Mouse (Mus musculus): ENCODE data around the gene Pard6a. TPM values are rescaled to one million over a fixed set of nuclear protein-coding genes. Genes with fewer than 3 reads are reported as not detected.

The Pard6a gene
- polyA plus RNA-seq, 1 experiment from 2014 or later, result 12.0 TPM

GRCm38 (mm10) chr8:105725726-105726125, 24.8 kb downstream of the Pard6a start:
- no peak overlapping the region for H3K4me3 ChIP-seq (ENCODE audit: low read length)
- no peak for ATAC-seq
- H3K36me3 ChIP-seq (ENCODE audit: control insufficient read depth, insufficient read depth, low read length), result no peaks in the 10 kb centered on the region
- no peaks in the 10 kb centered on the region for H3K27me3 ChIP-seq (replicated peaks; ENCODE audit: control insufficient read depth, insufficient read depth, low read length)
- H3K4me1 ChIP-seq (ENCODE audit: control insufficient read depth, insufficient read depth, low read length), result no peaks in the 10 kb centered on the region
- H3K9ac ChIP-seq (ENCODE audit: low read depth, low read length), result no peak overlapping the region
- H3K27ac ChIP-seq (ENCODE audit: low read length), result no peak overlapping the region
- 66% methylated on average over 5 of the region's 5 CpGs for WGBS
- no peak overlapping the region for H3K4me2 ChIP-seq (ENCODE audit: low read depth, low read length)
- H3K9me3 ChIP-seq (ENCODE audit: control insufficient read depth, low read length), result no peaks in the 10 kb centered on the region

GRCm38 (mm10) chr8:105727397-105728124, 26.6 kb downstream of the Pard6a start:
- Histone ChIP-seq H3K36me3 (ENCODE audit: control insufficient read depth, insufficient read depth, low read length) (no peaks in the 10 kb centered on the region), H3K4me2 (ENCODE audit: low read depth, low read length) (no peak overlapping the region), H3K9ac (ENCODE audit: low read depth, low read length) (no peak overlapping the region), H3K4me3 (ENCODE audit: low read length) (no peak overlapping the region), H3K27ac (ENCODE audit: low read length) (no peak overlapping the region), H3K4me1 (ENCODE audit: control insufficient read depth, insufficient read depth, low read length) (no peaks in the 10 kb centered on the region), H3K27me3 (replicated peaks; ENCODE audit: control insufficient read depth, insufficient read depth, low read length) (no peaks in the 10 kb centered on the region), H3K9me3 (ENCODE audit: control insufficient read depth, low read length) (no peaks in the 10 kb centered on the region)
- 82% methylated on average over 18 of the region's 18 CpGs for WGBS
- peak; percentile 63 for ATAC-seq

GRCm38 (mm10) chr8:105732186-105732585, 31.2 kb downstream of the Pard6a start:
- ATAC-seq, result no peak
- H3K27me3 ChIP-seq (replicated peaks; ENCODE audit: control insufficient read depth, insufficient read depth, low read length), result no peaks in the 10 kb centered on the region
- H3K36me3 ChIP-seq (ENCODE audit: control insufficient read depth, insufficient read depth, low read length), result no peaks in the 10 kb centered on the region
- no peak overlapping the region for H3K4me3 ChIP-seq (ENCODE audit: low read length)
- no peak overlapping the region for H3K9ac ChIP-seq (ENCODE audit: low read depth, low read length)
- no peaks in the 10 kb centered on the region for H3K4me1 ChIP-seq (ENCODE audit: control insufficient read depth, insufficient read depth, low read length)
- no peak overlapping the region for H3K4me2 ChIP-seq (ENCODE audit: low read depth, low read length)
- H3K9me3 ChIP-seq (ENCODE audit: control insufficient read depth, low read length), result no peaks in the 10 kb centered on the region
- no peak overlapping the region for H3K27ac ChIP-seq (ENCODE audit: low read length)
- 87% methylated on average over 5 of the region's 5 CpGs for WGBS

GRCm38 (mm10) chr8:105739216-105739615, 38.3 kb downstream of the Pard6a start:
- ATAC-seq, result no peak
- Histone ChIP-seq H3K27ac (ENCODE audit: low read length) (no peak overlapping the region), H3K9ac (ENCODE audit: low read depth, low read length) (no peak overlapping the region), H3K4me1 (ENCODE audit: control insufficient read depth, insufficient read depth, low read length) (peaks cover 5% of the 10 kb centered on the region; the same call in 1 of the 2 replicates), H3K4me2 (ENCODE audit: low read depth, low read length) (no peak overlapping the region), H3K4me3 (ENCODE audit: low read length) (no peak overlapping the region), H3K9me3 (ENCODE audit: control insufficient read depth, low read length) (no peaks in the 10 kb centered on the region), H3K27me3 (replicated peaks; ENCODE audit: control insufficient read depth, insufficient read depth, low read length) (no peaks in the 10 kb centered on the region), H3K36me3 (ENCODE audit: control insufficient read depth, insufficient read depth, low read length) (no peaks in the 10 kb centered on the region)
- WGBS, result 89% methylated on average over 5 of the region's 5 CpGs

GRCm38 (mm10) chr8:105743301-105743700, 42.4 kb downstream of the Pard6a start:
- Histone ChIP-seq H3K36me3 (ENCODE audit: control insufficient read depth, insufficient read depth, low read length) (no peaks in the 10 kb centered on the region), H3K4me3 (ENCODE audit: low read length) (no peak overlapping the region), H3K9ac (ENCODE audit: low read depth, low read length) (no peak overlapping the region), H3K27me3 (replicated peaks; ENCODE audit: control insufficient read depth, insufficient read depth, low read length) (no peaks in the 10 kb centered on the region), H3K4me1 (ENCODE audit: control insufficient read depth, insufficient read depth, low read length) (peaks cover 7% of the 10 kb centered on the region; the same call in 1 of the 2 replicates), H3K27ac (ENCODE audit: low read length) (no peak overlapping the region), H3K9me3 (ENCODE audit: control insufficient read depth, low read length) (no peaks in the 10 kb centered on the region), H3K4me2 (ENCODE audit: low read depth, low read length) (no peak overlapping the region)
- ATAC-seq, result no peak
- 82% methylated on average over 4 of the region's 4 CpGs for WGBS

GRCm38 (mm10) chr8:105750606-105751005, 49.7 kb downstream of the Pard6a start:
- peak; percentile 61; the same call in 1 of the 2 replicates for ATAC-seq
- Histone ChIP-seq H3K27ac (ENCODE audit: low read length) (0 out of 2 replicates have a peak overlapping the region, but pooled peaks have one; percentile 12), H3K36me3 (ENCODE audit: control insufficient read depth, insufficient read depth, low read length) (no peaks in the 10 kb centered on the region), H3K4me1 (ENCODE audit: control insufficient read depth, insufficient read depth, low read length) (peaks cover 14% of the 10 kb centered on the region), H3K27me3 (replicated peaks; ENCODE audit: control insufficient read depth, insufficient read depth, low read length) (0 out of 2 replicates have a peak, but pooled peaks cover 3% of the 10 kb centered on the region), H3K4me3 (ENCODE audit: low read length) (no peak overlapping the region), H3K4me2 (ENCODE audit: low read depth, low read length) (0 out of 2 replicates have a peak overlapping the region, but pooled peaks have one; percentile 2), H3K9ac (ENCODE audit: low read depth, low read length) (no peak overlapping the region), H3K9me3 (ENCODE audit: control insufficient read depth, low read length) (no peaks in the 10 kb centered on the region)
- 13% methylated on average over 11 of the region's 11 CpGs for WGBS

Other genes with a start within 250 kb of the Pard6a start
- gene Tppp3, start 229.6 kb upstream of the Pard6a start, polyA plus RNA-seq (2015; fragmentation: Nextera tagmentation; extraction: Ambion mirVana), result 41.9 and 42.3 TPM in 2 replicates
- 17.5 and 18.5 TPM in 2 replicates for gene Zdhhc1, start 204.2 kb upstream of the Pard6a start, polyA plus RNA-seq (2015; fragmentation: Nextera tagmentation; extraction: Ambion mirVana)
- 1.9 and 2.3 TPM in 2 replicates for gene Hsd11b2, start 182.4 kb upstream of the Pard6a start, polyA plus RNA-seq (2015; fragmentation: Nextera tagmentation; extraction: Ambion mirVana)
- 115 and 125 TPM in 2 replicates for gene Atp6v0d1, start 135.1 kb upstream of the Pard6a start, polyA plus RNA-seq (2015; fragmentation: Nextera tagmentation; extraction: Ambion mirVana)
- gene Ripor1, start 95.9 kb upstream of the Pard6a start, polyA plus RNA-seq (2015; fragmentation: Nextera tagmentation; extraction: Ambion mirVana), result 17.1 and 17.8 TPM in 2 replicates
- 73.7 and 86.4 TPM in 2 replicates for gene Ctcf, start 64.6 kb upstream of the Pard6a start, polyA plus RNA-seq (2015; fragmentation: Nextera tagmentation; extraction: Ambion mirVana)
- gene Agrp, start 63.8 kb upstream of the Pard6a start, polyA plus RNA-seq (2015; fragmentation: Nextera tagmentation; extraction: Ambion mirVana), result 0.66 and 0.92 TPM in 2 replicates
- 0.64 and 0.79 TPM in 2 replicates for gene Carmil2, start 14.9 kb upstream of the Pard6a start, polyA plus RNA-seq (2015; fragmentation: Nextera tagmentation; extraction: Ambion mirVana)
- 53.0 and 55.0 TPM in 2 replicates for gene Acd, start within 50 bp of the Pard6a start, polyA plus RNA-seq (2015; fragmentation: Nextera tagmentation; extraction: Ambion mirVana)
- not detected in 2 replicates for gene 4933405L10Rik, start 6.5 kb downstream of the Pard6a start, polyA plus RNA-seq (2015; fragmentation: Nextera tagmentation; extraction: Ambion mirVana)
- 11.2 and 13.6 TPM in 2 replicates for gene Enkd1, start 7.1 kb downstream of the Pard6a start, polyA plus RNA-seq (2015; fragmentation: Nextera tagmentation; extraction: Ambion mirVana)
- 8.7 and 10.9 TPM in 2 replicates for gene Gfod2, start 57.5 kb downstream of the Pard6a start, polyA plus RNA-seq (2015; fragmentation: Nextera tagmentation; extraction: Ambion mirVana)
- 7.1 and 8.2 TPM in 2 replicates for gene Ranbp10, start 126.2 kb downstream of the Pard6a start, polyA plus RNA-seq (2015; fragmentation: Nextera tagmentation; extraction: Ambion mirVana)
- not detected in 2 replicates for gene Tsnaxip1, start 126.6 kb downstream of the Pard6a start, polyA plus RNA-seq (2015; fragmentation: Nextera tagmentation; extraction: Ambion mirVana)
- 25.5 and 28.9 TPM in 2 replicates for gene Cenpt, start 152.1 kb downstream of the Pard6a start, polyA plus RNA-seq (2015; fragmentation: Nextera tagmentation; extraction: Ambion mirVana)
- gene Thap11, start 154.0 kb downstream of the Pard6a start, polyA plus RNA-seq (2015; fragmentation: Nextera tagmentation; extraction: Ambion mirVana), result 49.4 and 49.6 TPM in 2 replicates
- 165 and 207 TPM in 2 replicates for gene Nutf2, start 159.4 kb downstream of the Pard6a start, polyA plus RNA-seq (2015; fragmentation: Nextera tagmentation; extraction: Ambion mirVana)
- 31.6 and 34.9 TPM in 2 replicates for gene Edc4, start 179.7 kb downstream of the Pard6a start, polyA plus RNA-seq (2015; fragmentation: Nextera tagmentation; extraction: Ambion mirVana)
- 0.29 and 0.33 TPM in 2 replicates for gene Nrn1l, start 192.4 kb downstream of the Pard6a start, polyA plus RNA-seq (2015; fragmentation: Nextera tagmentation; extraction: Ambion mirVana)
- gene Pskh1, start 199.3 kb downstream of the Pard6a start, polyA plus RNA-seq (2015; fragmentation: Nextera tagmentation; extraction: Ambion mirVana), result 25.6 and 26.6 TPM in 2 replicates
- 3.1 and 6.2 TPM in 2 replicates for gene Ctrl, start 232.7 kb downstream of the Pard6a start, polyA plus RNA-seq (2015; fragmentation: Nextera tagmentation; extraction: Ambion mirVana)
- 115 and 116 TPM in 2 replicates for gene Psmb10, start 237.3 kb downstream of the Pard6a start, polyA plus RNA-seq (2015; fragmentation: Nextera tagmentation; extraction: Ambion mirVana)
- 1.7 and 2.8 TPM in 2 replicates for gene Lcat, start 242.2 kb downstream of the Pard6a start, polyA plus RNA-seq (2015; fragmentation: Nextera tagmentation; extraction: Ambion mirVana)